ENCODE assay signal across 10 mouse cellular contexts in genomic region chr15:78256602-78257259, GRCm38 (mm10). TPM values are rescaled to one million over a fixed set of nuclear protein-coding genes. Genes with fewer than 3 reads are reported as not detected.
"Had no signal": no experiment of that assay in that cellular context is flagged by ENCODE, and none has a peak within 500 bp of the region (broad histone marks: within the 10 kb centered on the region; RNA-seq: fewer than 3 reads in every experiment).

No protein-coding gene starts in this region.

RNA-seq across cellular contexts. Expression of gene Pvalb, which starts 50.5 kb away (rescaled TPM):
- total RNA-seq: megakaryocyte, adult 5-6 weeks; megakaryocyte-erythroid progenitor cell, adult 5-6 weeks; monocyte, adult 5-6 weeks had no signal
- polyA plus RNA-seq: liver, adult 2 months; liver, embryonic 14.5 days; lung, postnatal 0 days; small intestine, adult 2 months; stomach, postnatal 0 days; testis, adult 2 months; urinary bladder, adult 2 months had no signal
